Mouse (Mus musculus) neural tube, embryonic 13.5 days (tissue): ENCODE measurements around the gene Chn2. TPM values are rescaled to one million over a fixed set of nuclear protein-coding genes. Genes with fewer than 3 reads are reported as not detected.

Source experiments
- ATAC-seq: fragments of 200-750 bp; cut with Nextera tagmentation; 2 replicates; pipeline ENCODE4 v1.8.0; 2017; ENCODE audit warnings: low read depth, mild to moderate bottlenecking, moderate TSS enrichment, moderate library complexity
- H3K27ac ChIP-seq: fragments of 300-500 bp; sonication (generic); replicated peaks from 2 replicates; pipeline ENCODE4 v1.5.1; 2015; ENCODE audit warnings: moderate library complexity, mild to moderate bottlenecking, inconsistent platforms
- H3K27me3 ChIP-seq: fragments of 300-500 bp; sonication (generic); 2 replicates; pipeline ENCODE4 v1.6.1; 2015; ENCODE audit warnings: mild to moderate bottlenecking, inconsistent platforms
- H3K36me3 ChIP-seq: fragments of 300-500 bp; sonication (generic); 2 replicates; pipeline ENCODE4 v1.6.1; 2015; ENCODE audit warnings: mild to moderate bottlenecking, inconsistent platforms
- H3K4me1 ChIP-seq: fragments of 300-500 bp; sonication (generic); replicated peaks from 2 replicates; pipeline ENCODE4 v1.6.1; 2015; ENCODE audit warnings: inconsistent platforms
- H3K4me2 ChIP-seq: fragments of 300-500 bp; sonication (generic); 2 replicates; pipeline ENCODE4 v1.6.1; 2015; ENCODE audit warnings: inconsistent platforms, mild to moderate bottlenecking, moderate library complexity
- H3K4me3 ChIP-seq: fragments of 300-500 bp; sonication (generic); 2 replicates; pipeline ENCODE4 v1.5.1; 2015; ENCODE audit warnings: mild to moderate bottlenecking, inconsistent platforms
- H3K9ac ChIP-seq: fragments of 300-500 bp; sonication (generic); 2 replicates; pipeline ENCODE4 v1.6.1; 2015; ENCODE audit warnings: moderate library complexity, mild to moderate bottlenecking, inconsistent platforms
- H3K9me3 ChIP-seq: fragments of 300-500 bp; sonication (generic); 2 replicates; pipeline ENCODE4 v1.6.1; 2016; ENCODE audit warnings: inconsistent platforms
- WGBS: fragments of 180-500 bp; shearing (Covaris S2); methylation state at CpG from one replicate; pipeline ENCODE4 v1.1.7; 2015; 5-methylcytosine and 5-hydroxymethylcytosine counted together
- polyA plus RNA-seq: library from polyadenylated mRNA; unstranded; fragments of >200 nt; fragmentation: Nextera tagmentation; extraction: Ambion mirVana; gene quantifications from 2 replicates; pipeline ENCODE4 v1.2.1, GENCODE M21; 2015

The Chn2 gene
- polyA plus RNA-seq, 1 experiment from 2014 or later = 20.6 TPM

DNA sequence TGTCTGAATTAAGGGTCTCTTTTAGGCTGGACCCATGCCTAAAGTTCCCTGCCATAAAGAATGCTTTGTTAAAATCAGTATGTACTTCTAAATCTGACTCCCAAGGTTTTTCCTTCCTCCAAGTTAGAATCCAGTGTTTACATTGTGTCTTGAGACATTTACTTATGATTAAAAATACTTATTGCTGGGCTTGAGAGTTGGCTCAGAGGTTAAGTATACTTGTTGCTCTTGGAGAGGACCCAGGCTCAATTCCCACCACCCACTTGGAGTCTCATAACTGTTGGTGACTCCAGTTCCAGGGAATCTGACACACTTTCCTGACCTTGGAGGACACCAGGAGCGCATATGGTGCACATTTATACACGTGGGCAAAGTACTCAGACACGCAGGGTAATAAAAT lies 20.9 kb downstream of the Chn2 start:
- H3K9me3 ChIP-seq = no peaks in the 10 kb centered on the region
- H3K4me3 ChIP-seq = no peak overlapping the region
- no peak for ATAC-seq
- no peak overlapping the region for H3K27ac ChIP-seq
- H3K27me3 ChIP-seq = no peaks in the 10 kb centered on the region
- 86% methylated on average over 3 of the region's 3 CpGs for WGBS
- H3K9ac ChIP-seq = no peak overlapping the region
- H3K4me1 ChIP-seq = peaks cover 34% of the 10 kb centered on the region
- H3K36me3 ChIP-seq = no peaks in the 10 kb centered on the region
- no peak overlapping the region for H3K4me2 ChIP-seq

DNA sequence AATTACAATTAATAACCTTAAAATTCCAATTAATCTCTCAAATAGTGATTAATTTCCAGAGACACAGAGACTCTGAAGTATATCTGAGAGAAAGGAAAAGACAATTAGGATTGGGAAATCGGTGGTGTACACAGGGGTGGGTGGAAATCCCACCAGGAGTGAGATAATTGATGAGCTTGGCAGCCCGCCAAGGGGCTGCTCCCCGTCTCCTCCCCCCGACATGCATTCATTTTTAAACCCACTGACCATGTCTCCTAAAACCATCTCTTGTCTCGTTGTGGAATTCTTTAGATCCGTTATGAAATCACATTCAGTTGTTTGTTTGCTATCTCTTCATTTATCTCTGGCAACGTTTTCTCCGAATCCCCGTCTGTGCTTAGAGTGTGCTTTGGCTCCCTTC lies 22.0 kb downstream of the Chn2 start:
- H3K9me3 ChIP-seq = no peaks in the 10 kb centered on the region
- 37% methylated on average over 9 of the region's 9 CpGs for WGBS
- no peak overlapping the region for H3K27ac ChIP-seq
- H3K36me3 ChIP-seq = no peaks in the 10 kb centered on the region
- H3K4me2 ChIP-seq = no peak overlapping the region
- no peaks in the 10 kb centered on the region for H3K27me3 ChIP-seq
- H3K4me1 ChIP-seq = peaks cover 28% of the 10 kb centered on the region
- no peak for ATAC-seq
- H3K9ac ChIP-seq = no peak overlapping the region
- H3K4me3 ChIP-seq = no peak overlapping the region

DNA sequence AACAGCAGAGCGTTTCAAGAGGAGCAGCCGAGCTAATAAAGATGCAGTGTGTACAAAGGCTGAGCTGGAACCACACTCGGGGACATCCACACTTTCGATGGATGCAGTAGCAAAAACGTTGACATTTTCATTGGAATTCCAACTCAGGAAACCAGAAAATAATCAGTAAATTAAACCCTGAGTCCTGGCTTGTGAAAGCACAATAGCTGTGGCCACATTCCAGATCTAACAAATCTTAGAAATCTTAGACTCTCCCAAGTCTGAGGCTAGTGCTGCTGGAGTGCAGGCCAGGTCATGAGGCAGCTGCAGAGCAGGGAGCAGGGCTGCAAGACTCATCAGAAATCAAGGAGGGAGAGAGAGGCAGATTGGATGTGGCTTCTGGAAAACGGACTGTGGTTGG lies 24.5 kb downstream of the Chn2 start:
- no peak for ATAC-seq
- Histone ChIP-seq H3K9ac (no peak overlapping the region), H3K27me3 (no peaks in the 10 kb centered on the region), H3K36me3 (no peaks in the 10 kb centered on the region), H3K27ac (no peak overlapping the region), H3K9me3 (no peaks in the 10 kb centered on the region), H3K4me3 (no peak overlapping the region), H3K4me1 (peaks cover 16% of the 10 kb centered on the region), H3K4me2 (no peak overlapping the region)
- 78% methylated on average over 6 of the region's 6 CpGs for whole genome bisulfite sequencing

DNA sequence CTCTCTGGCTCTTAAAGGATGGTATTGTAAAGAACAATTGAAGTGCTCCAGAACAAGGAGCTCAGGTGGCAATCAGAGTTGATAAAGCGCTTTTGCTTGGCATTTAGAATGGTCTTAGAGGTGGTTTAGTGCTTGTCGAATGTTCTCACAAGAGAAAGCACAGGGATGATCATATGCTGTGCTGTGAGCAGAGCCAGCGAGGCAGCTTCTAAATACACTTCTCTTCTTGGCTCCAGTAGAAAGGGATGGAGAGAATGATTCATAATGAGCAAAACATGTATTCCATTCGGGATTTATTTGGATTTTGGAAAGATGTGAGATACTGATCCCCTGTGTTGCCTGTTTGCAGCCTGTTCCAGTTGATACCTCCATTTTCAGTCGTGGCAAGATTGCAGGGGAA lies 28.0 kb downstream of the Chn2 start:
- no peak for ATAC-seq
- H3K4me1 ChIP-seq = peaks cover 8% of the 10 kb centered on the region; the same call in 1 of the 2 replicates
- H3K4me3 ChIP-seq = no peak overlapping the region
- H3K9me3 ChIP-seq = no peaks in the 10 kb centered on the region
- no peak overlapping the region for H3K9ac ChIP-seq
- H3K4me2 ChIP-seq = no peak overlapping the region
- H3K27me3 ChIP-seq = no peaks in the 10 kb centered on the region
- WGBS = 73% methylated on average over 5 of the region's 5 CpGs
- H3K27ac ChIP-seq = no peak overlapping the region
- no peaks in the 10 kb centered on the region for H3K36me3 ChIP-seq

DNA sequence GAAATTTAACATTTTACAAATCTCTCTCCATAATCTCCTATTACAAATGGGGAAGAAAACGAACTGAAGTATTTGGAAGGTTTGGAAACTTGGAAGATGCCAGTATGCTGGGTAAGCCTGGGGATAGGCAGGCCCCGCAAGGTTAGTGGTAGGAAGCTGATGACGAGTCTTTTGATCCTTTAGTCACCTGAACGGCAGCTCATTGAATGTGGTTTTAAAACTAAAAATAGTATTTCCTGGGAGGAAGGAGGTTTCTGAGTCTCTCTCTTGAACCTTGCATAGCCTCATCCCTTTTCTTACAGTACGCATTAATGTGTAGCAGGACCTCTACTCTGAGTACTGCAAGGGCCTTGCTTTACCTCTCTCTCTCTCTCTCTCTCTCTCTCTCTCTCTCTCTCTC lies 29.5 kb downstream of the Chn2 start:
- Histone ChIP-seq H3K9ac (no peak overlapping the region), H3K27ac (no peak overlapping the region), H3K9me3 (no peaks in the 10 kb centered on the region), H3K36me3 (no peaks in the 10 kb centered on the region), H3K4me1 (peaks cover 12% of the 10 kb centered on the region), H3K4me2 (no peak overlapping the region), H3K27me3 (no peaks in the 10 kb centered on the region), H3K4me3 (no peak overlapping the region)
- no peak for ATAC-seq
- 89% methylated on average over 5 of the region's 5 CpGs for WGBS

DNA sequence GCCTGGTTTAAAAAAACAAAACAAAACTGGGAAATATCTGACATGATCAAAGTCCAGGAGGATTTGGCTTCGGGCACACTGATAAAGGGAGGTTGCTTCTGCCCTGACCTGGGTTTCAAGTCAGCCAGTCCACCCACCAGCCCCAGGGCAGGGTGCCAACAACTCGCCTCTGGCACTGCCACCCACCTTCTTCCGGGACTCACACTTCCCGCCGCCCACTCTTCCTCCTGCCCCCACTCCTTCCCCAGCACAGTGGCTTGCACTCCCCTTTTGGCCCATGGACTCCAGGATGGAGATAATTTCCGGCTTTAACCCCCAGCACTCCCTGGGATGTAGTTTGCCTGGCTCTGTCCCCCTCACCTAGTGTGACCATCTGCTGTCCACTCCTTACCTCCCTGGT lies 31.4 kb downstream of the Chn2 start:
- Histone ChIP-seq H3K27me3 (no peaks in the 10 kb centered on the region), H3K9me3 (no peaks in the 10 kb centered on the region), H3K36me3 (no peaks in the 10 kb centered on the region), H3K4me3 (no peak overlapping the region), H3K9ac (no peak overlapping the region), H3K4me1 (peaks cover 20% of the 10 kb centered on the region), H3K27ac (no peak overlapping the region), H3K4me2 (no peak overlapping the region)
- 80% methylated on average over 6 of the region's 6 CpGs for WGBS
- ATAC-seq = no peak

DNA sequence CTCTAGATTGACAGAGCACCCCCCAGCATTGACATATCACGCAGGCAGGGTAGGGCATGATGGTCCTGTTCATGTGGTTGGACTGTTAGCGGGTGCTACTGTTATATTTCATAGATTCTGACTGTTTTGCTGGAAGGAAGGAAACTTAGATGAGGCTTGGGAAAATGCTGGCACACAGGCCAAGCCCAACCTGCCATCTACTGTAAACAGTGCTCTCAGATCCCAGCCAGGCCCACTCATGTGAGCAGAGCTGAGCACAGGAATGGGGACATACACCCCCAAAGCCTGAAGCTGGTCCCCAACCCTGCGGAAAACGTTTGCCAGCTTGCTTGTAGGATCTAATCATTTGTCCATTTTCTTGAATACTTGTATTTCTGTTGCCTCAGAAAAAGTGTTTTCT lies 32.1 kb downstream of the Chn2 start:
- Histone ChIP-seq H3K9me3 (no peaks in the 10 kb centered on the region), H3K27ac (no peak overlapping the region), H3K4me1 (peaks cover 20% of the 10 kb centered on the region), H3K4me2 (no peak overlapping the region), H3K9ac (no peak overlapping the region), H3K4me3 (no peak overlapping the region), H3K27me3 (no peaks in the 10 kb centered on the region), H3K36me3 (no peaks in the 10 kb centered on the region)
- 80% methylated on average over 4 of the region's 4 CpGs for WGBS
- no peak for ATAC-seq

DNA sequence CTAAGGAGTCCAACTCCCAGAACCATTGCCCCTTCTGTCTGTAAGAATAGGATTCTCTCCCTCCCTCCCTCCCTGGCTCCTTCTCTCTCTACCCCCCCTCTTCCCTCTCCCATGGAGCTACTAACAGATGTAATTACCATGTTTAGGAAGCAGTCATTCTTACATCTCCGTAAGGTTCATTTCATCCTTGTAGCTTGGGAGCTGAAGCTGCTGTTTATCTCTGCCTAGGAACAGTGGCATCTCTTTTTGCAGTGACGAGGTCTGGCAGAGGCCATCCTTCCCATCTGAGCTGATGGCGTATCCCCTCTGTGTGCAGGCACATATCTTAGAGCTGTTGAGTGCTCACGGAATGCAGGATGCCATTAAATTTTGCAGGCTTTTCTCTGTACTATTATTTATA lies 35.1 kb downstream of the Chn2 start:
- peak overlapping the region; percentile 1; the same call in 1 of the 2 replicates for H3K27ac ChIP-seq
- peaks cover 20% of the 10 kb centered on the region for H3K4me1 ChIP-seq
- ATAC-seq = peak; percentile 53
- no peaks in the 10 kb centered on the region for H3K9me3 ChIP-seq
- no peaks in the 10 kb centered on the region for H3K36me3 ChIP-seq
- no peak overlapping the region for H3K4me2 ChIP-seq
- no peak overlapping the region for H3K4me3 ChIP-seq
- H3K9ac ChIP-seq = peak overlapping the region; percentile 41
- H3K27me3 ChIP-seq = no peaks in the 10 kb centered on the region
- WGBS = 30% methylated on average over 4 of the region's 4 CpGs

DNA sequence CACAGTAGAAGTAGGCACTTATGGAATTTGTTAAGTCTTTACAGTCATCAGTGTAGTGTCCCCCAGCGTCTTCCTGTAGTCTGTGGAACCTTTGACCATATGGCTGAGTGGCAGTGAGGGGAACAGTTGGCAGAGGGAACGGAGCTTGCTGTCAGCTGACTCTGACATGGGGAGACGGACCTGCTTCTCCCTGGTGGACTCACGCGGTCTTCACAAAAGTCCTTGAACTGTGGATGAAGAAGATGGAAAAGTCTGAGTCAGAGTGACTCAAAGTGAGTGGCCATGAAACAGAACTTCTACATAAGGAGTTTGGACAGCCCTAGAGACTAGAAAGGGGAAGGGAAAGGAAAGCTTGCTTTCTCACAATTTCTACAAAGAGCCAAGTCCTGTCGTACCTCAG lies 36.1 kb downstream of the Chn2 start:
- no peaks in the 10 kb centered on the region for H3K9me3 ChIP-seq
- no peak overlapping the region for H3K4me2 ChIP-seq
- H3K4me3 ChIP-seq = no peak overlapping the region
- no peak for ATAC-seq
- H3K27me3 ChIP-seq = no peaks in the 10 kb centered on the region
- peaks cover 20% of the 10 kb centered on the region for H3K4me1 ChIP-seq
- H3K27ac ChIP-seq = no peak overlapping the region
- 80% methylated on average over 6 of the region's 6 CpGs for WGBS
- no peaks in the 10 kb centered on the region for H3K36me3 ChIP-seq
- H3K9ac ChIP-seq = no peak overlapping the region

DNA sequence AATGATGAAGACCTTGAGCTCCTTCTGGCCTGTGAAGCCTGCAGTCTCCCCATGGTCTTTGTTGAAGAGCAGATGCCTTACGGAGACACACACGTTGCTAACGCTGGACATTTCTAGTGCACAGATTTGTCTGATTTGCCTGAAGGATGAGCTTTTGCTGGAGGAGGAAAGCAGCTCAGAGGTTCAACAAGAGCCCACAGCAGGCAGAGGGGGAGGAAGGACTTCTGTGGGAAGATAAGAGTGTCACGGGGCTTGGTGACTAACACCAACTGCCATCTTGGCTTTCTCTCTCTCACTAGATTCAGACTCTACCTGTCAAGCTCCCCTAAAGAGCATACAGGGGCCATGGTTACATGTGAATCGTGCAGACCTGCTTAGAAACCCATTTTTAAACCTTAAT lies 37.3 kb downstream of the Chn2 start:
- H3K27me3 ChIP-seq = no peaks in the 10 kb centered on the region
- no peak overlapping the region for H3K4me3 ChIP-seq
- WGBS = 90% methylated on average over 5 of the region's 5 CpGs
- no peak overlapping the region for H3K27ac ChIP-seq
- H3K36me3 ChIP-seq = no peaks in the 10 kb centered on the region
- H3K9me3 ChIP-seq = no peaks in the 10 kb centered on the region
- no peak overlapping the region for H3K4me2 ChIP-seq
- no peak for ATAC-seq
- no peak overlapping the region for H3K9ac ChIP-seq
- H3K4me1 ChIP-seq = peaks cover 15% of the 10 kb centered on the region

DNA sequence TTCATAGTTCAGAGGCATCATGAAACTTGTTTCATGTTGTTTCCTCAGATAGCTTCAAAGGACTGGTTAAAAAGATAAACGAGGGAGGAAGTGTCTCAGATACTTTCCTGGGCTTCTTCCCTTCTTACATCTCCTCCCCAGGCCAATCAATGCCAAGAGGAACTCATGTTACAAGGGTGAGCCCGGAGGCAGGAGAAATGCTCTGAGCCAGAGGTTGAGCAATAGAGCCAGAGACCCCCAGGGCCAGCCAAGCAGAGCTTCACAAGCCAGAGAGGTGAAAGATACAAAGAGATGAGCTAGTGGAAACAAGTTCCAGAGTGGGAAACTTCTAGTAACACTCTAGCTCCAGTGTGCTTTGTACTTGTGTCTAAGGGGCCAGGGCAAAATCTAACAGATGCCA lies 38.9 kb downstream of the Chn2 start:
- H3K36me3 ChIP-seq = no peaks in the 10 kb centered on the region
- no peaks in the 10 kb centered on the region for H3K9me3 ChIP-seq
- H3K4me2 ChIP-seq = no peak overlapping the region
- 71% methylated on average over 2 of the region's 2 CpGs for WGBS
- no peak for ATAC-seq
- H3K4me1 ChIP-seq = peaks cover 13% of the 10 kb centered on the region
- H3K9ac ChIP-seq = no peak overlapping the region
- no peak overlapping the region for H3K4me3 ChIP-seq
- no peak overlapping the region for H3K27ac ChIP-seq
- H3K27me3 ChIP-seq = no peaks in the 10 kb centered on the region

DNA sequence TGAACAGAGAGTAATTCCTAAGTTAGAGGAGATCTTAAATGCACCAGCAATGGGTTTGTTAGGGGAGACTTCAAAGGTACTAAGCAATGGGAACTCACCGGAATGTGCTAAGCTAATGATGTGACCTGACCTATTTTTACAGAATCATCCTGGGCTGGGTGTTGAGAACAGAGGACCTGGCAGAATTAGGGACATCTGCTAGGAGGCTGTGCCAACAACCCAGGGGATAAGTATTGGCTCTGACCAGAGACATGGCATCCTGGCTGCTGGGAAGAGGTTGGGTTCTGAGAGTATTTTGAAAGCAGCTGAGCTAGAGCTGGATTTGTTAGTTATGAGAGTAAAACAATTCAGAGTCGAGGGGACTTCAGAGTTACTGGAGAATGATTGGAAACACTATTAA lies 40.5 kb downstream of the Chn2 start:
- Histone ChIP-seq H3K4me3 (no peak overlapping the region), H3K9me3 (no peaks in the 10 kb centered on the region), H3K4me1 (no peaks in the 10 kb centered on the region; the same call in 1 of the 2 replicates), H3K27ac (no peak overlapping the region), H3K4me2 (no peak overlapping the region), H3K36me3 (no peaks in the 10 kb centered on the region), H3K9ac (no peak overlapping the region), H3K27me3 (no peaks in the 10 kb centered on the region)
- 94% methylated on average over 2 of the region's 2 CpGs for WGBS
- ATAC-seq = no peak

DNA sequence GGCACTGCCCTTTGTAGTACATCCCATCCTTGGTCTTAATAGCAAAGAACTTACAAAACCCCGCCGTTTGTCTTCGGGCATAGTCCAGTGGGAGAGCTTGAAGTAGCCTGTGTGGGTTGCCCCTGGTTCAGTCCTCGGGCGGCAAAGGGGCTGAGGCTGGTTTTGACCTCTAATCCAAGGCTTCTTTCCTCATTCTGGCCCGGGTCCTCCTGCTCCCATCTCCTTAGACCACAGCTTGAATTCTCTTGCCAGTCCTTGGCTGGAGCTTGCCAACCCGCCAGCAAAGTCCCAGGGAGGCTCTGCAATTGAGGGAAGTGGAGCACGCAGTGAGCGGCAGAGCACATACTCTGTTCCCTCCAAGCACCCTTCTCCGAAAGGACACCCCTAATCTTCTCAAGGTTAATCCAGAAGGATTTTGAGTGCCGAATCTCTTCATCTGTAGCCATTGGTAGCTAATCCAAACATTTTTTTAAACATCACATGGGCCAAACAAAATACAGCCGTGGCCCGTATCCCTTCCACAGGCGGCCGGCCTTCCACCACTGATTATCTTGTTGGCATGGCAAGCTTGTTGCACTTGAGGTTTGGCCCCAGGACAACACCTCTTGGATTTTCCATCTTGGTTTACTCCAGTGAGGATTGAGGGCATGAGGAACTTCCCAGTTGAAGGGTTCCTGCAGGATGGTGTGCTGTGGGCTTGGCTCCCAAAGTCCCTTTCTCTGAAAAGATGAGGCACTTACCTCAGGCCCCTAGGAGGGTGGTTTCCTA lies 41.3 kb downstream of the Chn2 start:
- H3K9ac ChIP-seq = no peak overlapping the region
- WGBS = 95% methylated on average over 15 of the region's 15 CpGs
- no peaks in the 10 kb centered on the region for H3K9me3 ChIP-seq
- no peak overlapping the region for H3K27ac ChIP-seq
- H3K27me3 ChIP-seq = no peaks in the 10 kb centered on the region
- ATAC-seq = no peak
- H3K4me1 ChIP-seq = no peaks in the 10 kb centered on the region; the same call in 1 of the 2 replicates
- no peaks in the 10 kb centered on the region for H3K36me3 ChIP-seq
- no peak overlapping the region for H3K4me2 ChIP-seq
- H3K4me3 ChIP-seq = no peak overlapping the region
